Mouse (Mus musculus): ENCODE results near the gene Kcnk16. TPM values are rescaled to one million over a fixed set of nuclear protein-coding genes. Genes with fewer than 3 reads are reported as not detected.

Kcnk16 gene
- total and polyA plus RNA-seq, 3 experiments, result not detected

- H3K4me1 ChIP-seq (ENCODE audit: control insufficient read depth, insufficient read depth, low read length), result no peaks in the 10 kb centered on the region; the same call in 1 of the 2 replicates
These were observed 26.5 kb downstream of the Kcnk16 start for GRCm38 (mm10) chr14:20242454-20242853.

GRCm38 (mm10) chr14:20234403-20234802 is 34.6 kb downstream of the Kcnk16 start:
- no peaks in the 10 kb centered on the region for H3K27me3 ChIP-seq (ENCODE audit: control insufficient read depth, insufficient read depth, low read length)
- H3K36me3 ChIP-seq (ENCODE audit: control insufficient read depth, insufficient read depth, low read length), result no peaks in the 10 kb centered on the region
- WGBS, result 96% methylated on average over 2 of the region's 2 CpGs
- no peaks in the 10 kb centered on the region for H3K4me1 ChIP-seq (ENCODE audit: control insufficient read depth, insufficient read depth, low read length)
- no peak overlapping the region for H3K9ac ChIP-seq (ENCODE audit: low read depth, low read length)
- no peaks in the 10 kb centered on the region for H3K79me2 ChIP-seq (replicated peaks; ENCODE audit: control insufficient read depth, insufficient read depth, low read length)
- H3K27ac ChIP-seq, result no peak overlapping the region
- DNase-seq, result no peak
- no peak overlapping the region for H3K4me3 ChIP-seq
- intact Hi-C loops (cut with DNase I), result no loop called here
- TF ChIP-seq CTCF (IDR thresholded peaks at IDR 0.05) (no peak), EP300 (IDR thresholded peaks at IDR 0.05; ENCODE audit: insufficient read depth, low read depth, low read length) (no peak), POLR2A (IDR thresholded peaks at IDR 0.05; ENCODE audit: insufficient read depth, low read depth, low read length) (no peak)

More at GRCm38 (mm10) chr14:20242454-20242853, 26.5 kb downstream of the Kcnk16 start:
- DNase-seq, result no peak
- H3K9ac ChIP-seq (ENCODE audit: low read depth, low read length), result no peak overlapping the region
- intact Hi-C loops (cut with DNase I), result no loop called here
- TF ChIP-seq CTCF (IDR thresholded peaks at IDR 0.05), result no peak
- TF ChIP-seq POLR2A (IDR thresholded peaks at IDR 0.05; ENCODE audit: insufficient read depth, low read depth, low read length), result no peak
- H3K27ac ChIP-seq, result no peak overlapping the region
- no peak overlapping the region for H3K4me3 ChIP-seq
- H3K79me2 ChIP-seq (replicated peaks; ENCODE audit: control insufficient read depth, insufficient read depth, low read length), result no peaks in the 10 kb centered on the region
- no peaks in the 10 kb centered on the region for H3K36me3 ChIP-seq (ENCODE audit: control insufficient read depth, insufficient read depth, low read length)
- 79% methylated on average over 8 of the region's 8 CpGs for WGBS
- H3K27me3 ChIP-seq (ENCODE audit: control insufficient read depth, insufficient read depth, low read length), result no peaks in the 10 kb centered on the region

- H3K79me2 ChIP-seq (replicated peaks; ENCODE audit: control insufficient read depth, insufficient read depth, low read length), result no peaks in the 10 kb centered on the region
- H3K36me3 ChIP-seq (ENCODE audit: control insufficient read depth, insufficient read depth, low read length), result no peaks in the 10 kb centered on the region
- intact Hi-C loops (cut with DNase I), result no loop called here
- DNase-seq, result no peak
- TF ChIP-seq CTCF (IDR thresholded peaks at IDR 0.05), result no peak
- TF ChIP-seq EP300 (IDR thresholded peaks at IDR 0.05; ENCODE audit: insufficient read depth, low read depth, low read length), result no peak
- no peak for TF ChIP-seq POLR2A (IDR thresholded peaks at IDR 0.05; ENCODE audit: insufficient read depth, low read depth, low read length)
- no peak overlapping the region for H3K9ac ChIP-seq (ENCODE audit: low read depth, low read length)
- WGBS, result 57% methylated on average over 11 of the region's 11 CpGs
- no peak overlapping the region for H3K4me3 ChIP-seq
- H3K4me1 ChIP-seq (ENCODE audit: control insufficient read depth, insufficient read depth, low read length), result no peaks in the 10 kb centered on the region
- no peaks in the 10 kb centered on the region for H3K27me3 ChIP-seq (ENCODE audit: control insufficient read depth, insufficient read depth, low read length)
- H3K27ac ChIP-seq, result no peak overlapping the region
These were observed 35.7 kb downstream of the Kcnk16 start for GRCm38 (mm10) chr14:20233016-20233980.

GRCm38 (mm10) chr14:20230063-20230491 is 38.9 kb downstream of the Kcnk16 start:
- 76% methylated on average over 7 of the region's 7 CpGs for WGBS
- H3K27ac ChIP-seq, result no peak overlapping the region
- no peaks in the 10 kb centered on the region for H3K4me1 ChIP-seq (ENCODE audit: control insufficient read depth, insufficient read depth, low read length)
- no peak overlapping the region for H3K4me3 ChIP-seq
- no peaks in the 10 kb centered on the region for H3K36me3 ChIP-seq (ENCODE audit: control insufficient read depth, insufficient read depth, low read length)
- DNase-seq, result no peak
- TF ChIP-seq EP300 (IDR thresholded peaks at IDR 0.05; ENCODE audit: insufficient read depth, low read depth, low read length), result no peak
- no peak for TF ChIP-seq POLR2A (IDR thresholded peaks at IDR 0.05; ENCODE audit: insufficient read depth, low read depth, low read length)
- H3K27me3 ChIP-seq (ENCODE audit: control insufficient read depth, insufficient read depth, low read length), result no peaks in the 10 kb centered on the region
- intact Hi-C loops (cut with DNase I), result no loop called here
- no peak overlapping the region for H3K9ac ChIP-seq (ENCODE audit: low read depth, low read length)
- no peaks in the 10 kb centered on the region for H3K79me2 ChIP-seq (replicated peaks; ENCODE audit: control insufficient read depth, insufficient read depth, low read length)

- Histone ChIP-seq H3K79me2 (replicated peaks; ENCODE audit: control insufficient read depth, insufficient read depth, low read length) (no peaks in the 10 kb centered on the region), H3K36me3 (ENCODE audit: control insufficient read depth, insufficient read depth, low read length) (no peaks in the 10 kb centered on the region), H3K27ac (no peak overlapping the region), H3K4me1 (ENCODE audit: control insufficient read depth, insufficient read depth, low read length) (no peaks in the 10 kb centered on the region), H3K27me3 (ENCODE audit: control insufficient read depth, insufficient read depth, low read length) (no peaks in the 10 kb centered on the region), H3K4me3 (no peak overlapping the region), H3K9ac (ENCODE audit: low read depth, low read length) (no peak overlapping the region)
- 62% methylated on average over 6 of the region's 6 CpGs for WGBS
- TF ChIP-seq POLR2A (IDR thresholded peaks at IDR 0.05; ENCODE audit: insufficient read depth, low read depth, low read length) (no peak), EP300 (IDR thresholded peaks at IDR 0.05; ENCODE audit: insufficient read depth, low read depth, low read length) (no peak), CTCF (IDR thresholded peaks at IDR 0.05) (no peak)
- intact Hi-C loops (cut with DNase I), result no loop called here
- no peak for DNase-seq
These were observed 39.6 kb downstream of the Kcnk16 start for GRCm38 (mm10) chr14:20229437-20229836.

GRCm38 (mm10) chr14:20228336-20228735 is 40.7 kb downstream of the Kcnk16 start:
- TF ChIP-seq POLR2A (IDR thresholded peaks at IDR 0.05; ENCODE audit: insufficient read depth, low read depth, low read length) (no peak), EP300 (IDR thresholded peaks at IDR 0.05; ENCODE audit: insufficient read depth, low read depth, low read length) (no peak), CTCF (IDR thresholded peaks at IDR 0.05) (no peak)
- intact Hi-C loops (cut with DNase I), result no loop called here
- DNase-seq, result no peak
- H3K27ac ChIP-seq, result no peak overlapping the region
- no peak overlapping the region for H3K4me3 ChIP-seq
- no peaks in the 10 kb centered on the region for H3K36me3 ChIP-seq (ENCODE audit: control insufficient read depth, insufficient read depth, low read length)
- no peak overlapping the region for H3K9ac ChIP-seq (ENCODE audit: low read depth, low read length)
- H3K27me3 ChIP-seq (ENCODE audit: control insufficient read depth, insufficient read depth, low read length), result no peaks in the 10 kb centered on the region
- 61% methylated on average over 4 of the region's 4 CpGs for WGBS
- no peaks in the 10 kb centered on the region for H3K79me2 ChIP-seq (replicated peaks; ENCODE audit: control insufficient read depth, insufficient read depth, low read length)
- H3K4me1 ChIP-seq (ENCODE audit: control insufficient read depth, insufficient read depth, low read length), result no peaks in the 10 kb centered on the region

Measured in heart, adult 2 months (tissue).